7 mouse cellular contexts compared by ENCODE assay signal in the genomic region with DNA sequence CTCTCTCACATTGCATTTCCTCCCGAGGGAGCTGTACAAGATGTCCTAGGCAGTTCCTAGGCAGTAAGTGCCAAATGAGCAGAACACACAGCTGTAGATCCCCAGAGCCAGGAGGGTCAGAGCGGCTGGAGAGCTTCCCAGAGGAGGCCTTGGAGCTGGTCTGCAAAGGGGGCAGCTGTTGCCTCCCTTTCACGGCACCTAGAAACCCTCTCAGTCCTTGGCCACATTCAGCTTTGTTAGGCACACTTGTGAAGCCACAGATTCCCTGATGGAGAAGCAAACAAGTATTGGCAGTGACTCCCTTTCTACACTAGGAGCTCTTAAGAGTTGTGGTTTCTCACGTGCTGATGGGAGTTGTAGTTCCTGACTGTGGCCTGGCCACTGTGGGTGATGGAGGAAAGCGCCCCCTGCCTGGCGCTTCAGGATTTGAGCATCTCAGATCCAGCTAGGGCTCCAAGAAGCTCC. TPM values are rescaled to one million over a fixed set of nuclear protein-coding genes. Genes with fewer than 3 reads are reported as not detected.
DNase-seq lines count a peak whose midpoint lies in the region; ATAC-seq lines count a peak whose summit lies in the region.

No protein-coding gene starts in this region.

- intact Hi-C loops in left cerebral cortex, postnatal 4 days (cut with DNase I) = no loop called here

- H3K9ac ChIP-seq in midbrain, embryonic 12.5 days (replicated peaks) = 0 out of 2 replicates have a peak overlapping the region, but pooled peaks have one; percentile 15

- H3K27ac ChIP-seq in midbrain, embryonic 12.5 days (replicated peaks) = peak overlapping the region; percentile 63

- 25% methylated on average over 6 of the region's 6 CpGs for WGBS in midbrain, embryonic 12.5 days

- no peak overlapping the region for H3K4me2 ChIP-seq in midbrain, embryonic 12.5 days (replicated peaks)

- no peaks in the 10 kb centered on the region; the same call in none of the 2 replicates for H3K27me3 ChIP-seq in midbrain, embryonic 12.5 days

- H3K4me1 ChIP-seq in midbrain, embryonic 12.5 days = peaks cover 63% of the 10 kb centered on the region

- no peak overlapping the region for H3K4me3 ChIP-seq in midbrain, embryonic 12.5 days

- H3K36me3 ChIP-seq in midbrain, embryonic 12.5 days = no peaks in the 10 kb centered on the region

- peak; percentile 60 to 67 for DNase-seq in adrenal gland, adult 18-20 months (ENCODE audit: low spot score in 2 of 2)
- DNase-seq in embryo, embryonic 11 days = peak; percentile 86
- DNase-seq in kidney, adult 11 months = peak; percentile 78
- peak; percentile 80 for DNase-seq in left cerebral cortex, postnatal 4 days
- peak; percentile 86 for DNase-seq in skeletal muscle tissue, adult 2 months (ENCODE audit: low read depth, low spot score)

- no peaks in the 10 kb centered on the region for H3K9me3 ChIP-seq in midbrain, embryonic 12.5 days

- ATAC-seq in granulocyte monocyte progenitor cell, adult 5-6 weeks (replicated peaks; ENCODE audit: poor library complexity, severe bottlenecking) = peak; percentile 76
- peak; percentile 52; the same call in 1 of the 2 replicates for ATAC-seq in midbrain, embryonic 12.5 days (ENCODE audit: low FRiP score, low read depth)

RNA-seq across cellular contexts. Expression of gene Nrxn2, which starts 33.5 kb away (rescaled TPM):
- 1 to 10 TPM; 6.8 to 7.4 TPM for total RNA-seq in adrenal gland, adult 18-20 months (2021)
- not detected in 2 replicates for total RNA-seq in granulocyte monocyte progenitor cell, adult 5-6 weeks (2014; fragmentation: Nextera tagmentation)
- total RNA-seq in granulocyte monocyte progenitor cell, adult 5-6 weeks (2017) = not detected in 2 replicates
- total RNA-seq in left cerebral cortex, postnatal 4 days (2021) = 100 to 1,000 TPM; 695 to 758 TPM
- polyA plus RNA-seq in midbrain, embryonic 12.5 days (2016; fragmentation: Nextera tagmentation; extraction: Ambion mirVana) = 16.0 and 22.5 TPM in 2 replicates

RNA-seq across cellular contexts. Expression of gene Rasgrp2, which starts 52.9 kb away (rescaled TPM):
- 10 to 100 TPM; 38.0 to 44.8 TPM for total RNA-seq in adrenal gland, adult 18-20 months (2021)
- 279 and 345 TPM in 2 replicates for total RNA-seq in granulocyte monocyte progenitor cell, adult 5-6 weeks (2014; fragmentation: Nextera tagmentation)
- total RNA-seq in granulocyte monocyte progenitor cell, adult 5-6 weeks (2017) = 308 and 310 TPM in 2 replicates
- 100 to 1,000 TPM; 225 to 228 TPM for total RNA-seq in left cerebral cortex, postnatal 4 days (2021)
- polyA plus RNA-seq in midbrain, embryonic 12.5 days (2016; fragmentation: Nextera tagmentation; extraction: Ambion mirVana) = 21.5 and 21.6 TPM in 2 replicates

Comparison
In these comparisons a context has a peak if more than half of its experiments do, and no peak if none do; other contexts are left out.
1. RNA of gene Nrxn2, which starts 33.5 kb away (total RNA-seq): 695 to 758 TPM in left cerebral cortex, postnatal 4 days; 6.8 to 7.4 TPM in adrenal gland, adult 18-20 months and not detected in granulocyte monocyte progenitor cell, adult 5-6 weeks; every median in the first group is over 10 times any median in the second.
2. RNA of gene Rasgrp2, which starts 52.9 kb away (total RNA-seq): 279 to 345 TPM in granulocyte monocyte progenitor cell, adult 5-6 weeks and 225 to 228 TPM in left cerebral cortex, postnatal 4 days; 38.0 to 44.8 TPM in adrenal gland, adult 18-20 months; every median in the first group is over 4 times any median in the second.
3. Peak in every context shown above with its lines, with median percentiles within 50 percentile points of each other: DNase-seq.